Mouse (Mus musculus) liver, embryonic 16.5 days (tissue): ENCODE data around the gene Mafg. TPM values are rescaled to one million over a fixed set of nuclear protein-coding genes. Genes with fewer than 3 reads are reported as not detected.

Experiments
- ATAC-seq: fragments of 200-750 bp; cut with Nextera tagmentation; 2 replicates; pipeline ENCODE4 v1.8.0; 2017; ENCODE audit warnings: low read depth, mild to moderate bottlenecking, moderate number of reproducible peaks, moderate library complexity
- H3K27ac ChIP-seq: fragments of 300-500 bp; sonication (generic); 2 replicates; pipeline ENCODE4 v1.5.1; 2014; ENCODE audit warnings: mild to moderate bottlenecking, low read length
- H3K27me3 ChIP-seq: fragments of 300-500 bp; sonication (generic); 2 replicates; pipeline ENCODE4 v1.6.1; 2014; ENCODE audit warnings: low read depth, low read length, mixed read lengths; ENCODE audit not compliant: control insufficient read depth, insufficient read depth
- H3K36me3 ChIP-seq: fragments of 300-500 bp; sonication (generic); 2 replicates; pipeline ENCODE4 v1.6.1; 2014; ENCODE audit warnings: mild to moderate bottlenecking; ENCODE audit not compliant: control insufficient read depth, insufficient read depth
- H3K4me1 ChIP-seq: fragments of 300-500 bp; sonication (generic); 2 replicates; pipeline ENCODE4 v1.6.1; 2014; ENCODE audit warnings: low read depth, low read length, mixed read lengths; ENCODE audit not compliant: control insufficient read depth
- H3K4me2 ChIP-seq: fragments of 300-500 bp; sonication (generic); 2 replicates; pipeline ENCODE4 v1.6.1; 2014; ENCODE audit warnings: low read depth, low read length, mixed read lengths
- H3K4me3 ChIP-seq: fragments of 300-500 bp; sonication (generic); 2 replicates; pipeline ENCODE4 v1.5.1; 2014; ENCODE audit warnings: low read depth, mild to moderate bottlenecking, low read length
- H3K9ac ChIP-seq: fragments of 300-500 bp; sonication (generic); 2 replicates; pipeline ENCODE4 v1.6.1; 2014; ENCODE audit warnings: low read depth, low read length
- H3K9me3 ChIP-seq: fragments of 300-500 bp; sonication (generic); replicated peaks from 2 replicates; pipeline ENCODE4 v1.6.1; 2016; ENCODE audit warnings: low read length; ENCODE audit not compliant: control insufficient read depth
- WGBS: fragments of 180-500 bp; shearing (Covaris S2); extraction: QIAGEN DNeasy Blood & Tissue Kit; methylation state at CpG from one replicate; pipeline ENCODE4 v1.1.7; 2014; ENCODE audit not compliant: insufficient replicate concordance; 5-methylcytosine and 5-hydroxymethylcytosine counted together
- polyA plus RNA-seq: library from polyadenylated mRNA; unstranded; fragments of >200 nt; fragmentation: Nextera tagmentation; extraction: Ambion mirVana; gene quantifications from 2 replicates; pipeline ENCODE4 v1.2.1, GENCODE M21; 2015

Gene Mafg
- polyA plus RNA-seq, 1 experiment from 2014 or later = 30.9 TPM

DNA sequence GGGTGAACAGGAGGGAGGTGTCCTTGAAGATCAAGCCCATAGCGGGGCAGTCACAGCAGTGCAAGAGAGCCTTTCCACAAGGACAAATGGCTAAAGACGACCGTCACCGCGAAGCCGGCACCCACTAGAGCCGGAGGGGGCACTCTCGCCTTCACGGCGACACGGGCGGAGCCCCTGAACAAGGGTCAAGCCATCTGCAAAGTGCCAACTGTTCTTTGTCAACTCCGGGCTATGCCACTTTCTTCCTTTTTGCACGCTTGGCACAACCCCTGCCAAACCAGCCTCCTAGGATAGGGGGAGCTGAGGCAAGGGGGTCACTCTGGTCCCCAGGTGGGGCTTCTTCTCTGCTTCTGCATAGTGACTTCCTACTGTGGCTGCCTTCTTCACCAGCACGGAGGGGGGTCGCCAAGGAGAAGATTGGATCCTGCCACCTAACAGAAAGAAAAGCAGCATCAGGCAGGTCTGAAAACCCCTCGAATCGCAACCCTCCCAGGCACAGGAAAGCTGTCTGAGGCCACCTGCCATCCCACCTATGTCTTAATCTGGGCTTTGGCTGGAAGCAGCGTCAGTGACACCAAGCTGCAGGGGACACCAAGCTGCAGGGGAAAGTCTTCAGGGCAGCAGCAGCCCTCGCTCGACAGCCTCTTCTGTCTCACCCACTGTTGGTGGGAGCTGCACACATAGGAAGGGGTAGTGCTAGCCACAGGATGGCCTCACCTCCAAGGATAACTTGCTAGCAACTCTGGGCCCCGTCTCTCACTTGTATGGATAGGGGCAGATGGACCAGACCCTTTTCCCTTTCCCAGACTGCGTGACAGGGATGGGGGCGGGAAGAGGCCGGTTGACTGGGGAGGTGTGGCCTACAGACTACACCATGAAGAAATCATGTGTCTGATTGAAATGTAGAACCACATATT, 14.5 kb downstream of the Mafg start:
- Histone ChIP-seq H3K9ac (no peak overlapping the region; the same call in 1 of the 2 replicates), H3K9me3 (no peaks in the 10 kb centered on the region), H3K4me1 (peaks cover 38% of the 10 kb centered on the region), H3K36me3 (peaks cover 47% of the 10 kb centered on the region), H3K4me2 (no peak overlapping the region), H3K27ac (peak overlapping the region; percentile 82), H3K27me3 (no peaks in the 10 kb centered on the region), H3K4me3 (no peak overlapping the region)
- 88% methylated on average over 25 of the region's 25 CpGs for WGBS
- no peak for ATAC-seq

DNA sequence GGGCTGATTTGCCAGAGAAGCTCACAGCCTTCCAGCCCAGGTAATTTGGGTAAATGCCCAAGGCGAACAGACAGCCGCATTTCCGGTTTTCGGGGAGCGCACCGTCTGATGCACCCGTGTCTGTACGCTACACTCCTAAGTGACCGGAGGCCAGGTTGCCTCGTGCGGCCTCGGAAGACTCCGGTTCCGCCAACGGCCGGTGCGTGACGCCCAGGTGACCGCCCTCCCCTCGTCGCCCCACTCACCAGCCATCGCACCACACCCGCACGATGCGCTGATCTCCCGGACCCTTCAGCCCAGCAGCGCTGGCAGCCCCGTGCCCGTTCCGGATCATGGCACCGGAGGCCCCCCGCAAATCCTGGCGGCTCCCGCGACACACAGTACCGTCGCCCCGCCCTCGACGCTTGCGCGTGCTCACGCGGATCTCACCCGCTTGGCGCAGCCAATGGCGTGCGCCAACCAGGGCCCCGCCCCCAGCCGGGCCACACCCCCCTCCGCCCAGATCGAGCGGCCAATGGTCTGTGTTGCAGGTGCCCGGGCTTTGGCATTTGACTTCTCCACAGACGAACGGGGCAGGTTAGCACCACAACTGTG, 15.8 kb downstream of the Mafg start, which contains the start of gene Pcyt2:
Gene Pcyt2, minus strand, starts transcription at position 418 of the 594 bp plus-strand sequence.
- peaks cover 48% of the 10 kb centered on the region for H3K36me3 ChIP-seq
- H3K9ac ChIP-seq = peak within 1 kb of the TSS; percentile 78
- H3K4me1 ChIP-seq = peaks cover 32% of the 10 kb centered on the region
- no peaks in the 10 kb centered on the region for H3K9me3 ChIP-seq
- H3K4me3 ChIP-seq = peak within 1 kb of the TSS; percentile 88
- peak within 1 kb of the TSS; percentile 86 for H3K27ac ChIP-seq
- ATAC-seq = peak; percentile 97
- under 1% methylated on average over 56 of the region's 56 CpGs for WGBS
- peak within 1 kb of the TSS; percentile 90 for H3K4me2 ChIP-seq
- no peaks in the 10 kb centered on the region for H3K27me3 ChIP-seq

DNA sequence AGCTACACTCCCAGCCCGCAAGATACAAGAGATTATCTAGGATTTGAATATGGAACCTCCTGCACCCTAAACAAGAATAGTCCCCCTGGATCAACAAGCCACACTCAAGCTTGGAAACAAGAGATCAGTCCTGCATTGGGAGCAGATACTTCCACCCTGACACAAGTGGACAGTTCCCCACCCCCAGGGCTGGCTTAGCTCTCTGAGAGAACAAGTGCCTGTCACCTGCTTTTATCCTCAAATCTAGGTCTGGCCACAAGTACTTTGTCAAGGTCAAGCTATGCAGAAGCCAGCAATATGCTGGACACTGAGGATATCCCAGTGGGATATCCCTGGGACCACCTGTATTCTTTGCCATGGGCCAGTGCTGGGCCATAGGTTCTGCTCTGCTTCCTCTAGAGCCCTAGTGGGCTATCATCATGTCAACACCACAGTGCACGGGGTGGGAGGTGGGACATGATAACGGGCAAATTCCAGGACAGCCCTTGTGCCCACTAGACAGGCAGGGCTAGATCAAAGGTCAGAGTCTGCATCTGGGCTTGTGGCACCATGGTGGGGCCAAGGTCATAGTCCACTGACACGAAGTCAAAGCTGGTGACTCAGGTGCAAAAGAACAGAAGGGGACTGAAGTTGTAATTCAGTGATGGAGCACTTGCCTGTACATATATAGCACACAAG, 16.6 kb downstream of the Mafg start:
- Histone ChIP-seq H3K9ac (peak overlapping the region; percentile 78), H3K36me3 (peaks cover 48% of the 10 kb centered on the region), H3K27me3 (no peaks in the 10 kb centered on the region), H3K4me3 (peak overlapping the region; percentile 88), H3K4me1 (peaks cover 32% of the 10 kb centered on the region), H3K27ac (peak overlapping the region; percentile 86), H3K4me2 (peak overlapping the region; percentile 90), H3K9me3 (no peaks in the 10 kb centered on the region)
- WGBS = 32% methylated on average over 4 of the region's 4 CpGs
- peak; percentile 15 for ATAC-seq

DNA sequence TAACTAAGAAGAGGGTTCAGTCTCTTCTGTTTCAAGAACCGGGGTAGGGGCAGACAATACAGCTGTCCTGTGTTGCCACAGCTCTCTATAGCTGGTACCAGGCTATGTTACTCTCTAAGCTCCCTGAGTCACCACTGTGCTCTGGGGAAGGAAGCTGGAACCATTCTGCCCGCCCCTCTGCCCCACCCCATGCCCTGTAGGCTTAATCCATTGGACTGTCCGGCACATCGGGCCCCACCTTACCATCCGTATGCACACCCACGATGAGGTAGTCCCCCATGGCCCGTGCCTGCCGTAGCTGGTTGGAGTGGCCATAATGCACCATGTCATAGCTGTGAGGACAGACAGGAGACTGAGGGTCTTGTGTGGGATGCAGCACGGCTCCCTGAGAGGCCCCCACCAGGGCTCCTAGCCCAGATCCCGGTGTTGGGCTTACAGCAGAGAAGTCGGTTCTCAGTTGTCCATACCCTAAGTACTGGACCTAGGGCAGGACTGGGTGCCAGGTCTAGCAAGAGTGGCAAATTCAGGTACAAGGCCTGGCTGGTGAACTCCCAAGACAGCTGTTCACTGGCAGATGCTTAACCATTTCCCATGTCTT, 17.7 kb downstream of the Mafg start:
- no peak overlapping the region; the same call in 1 of the 2 replicates for H3K27ac ChIP-seq
- peak overlapping the region; percentile 16 for H3K4me3 ChIP-seq
- H3K4me2 ChIP-seq = peak overlapping the region; percentile 90
- peaks cover 32% of the 10 kb centered on the region for H3K4me1 ChIP-seq
- ATAC-seq = no peak
- H3K9me3 ChIP-seq = no peaks in the 10 kb centered on the region
- H3K9ac ChIP-seq = peak overlapping the region; percentile 28; the same call in 1 of the 2 replicates
- no peaks in the 10 kb centered on the region for H3K27me3 ChIP-seq
- WGBS = 77% methylated on average over 11 of the region's 11 CpGs
- peaks cover 46% of the 10 kb centered on the region for H3K36me3 ChIP-seq

DNA sequence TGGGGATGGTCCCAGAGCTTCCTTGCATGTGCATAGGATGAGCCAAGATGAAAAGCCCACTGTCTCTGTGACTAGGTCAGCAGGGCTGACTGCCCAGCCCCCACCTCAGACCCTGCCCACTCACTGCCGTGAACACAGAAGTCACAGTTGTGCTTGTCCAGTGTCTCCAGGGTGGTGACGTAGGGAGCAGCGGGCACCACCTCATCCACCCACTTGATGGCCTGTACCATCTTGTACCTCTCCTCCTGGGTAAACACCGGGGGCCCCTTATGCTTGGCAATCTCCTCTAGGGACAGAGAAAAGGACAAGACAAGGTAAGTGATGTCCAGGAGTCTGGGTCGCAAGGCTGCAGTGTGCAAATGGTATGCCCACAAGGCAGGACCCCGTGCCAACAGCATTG, 18.2 kb downstream of the Mafg start:
- H3K4me2 ChIP-seq = no peak overlapping the region

DNA sequence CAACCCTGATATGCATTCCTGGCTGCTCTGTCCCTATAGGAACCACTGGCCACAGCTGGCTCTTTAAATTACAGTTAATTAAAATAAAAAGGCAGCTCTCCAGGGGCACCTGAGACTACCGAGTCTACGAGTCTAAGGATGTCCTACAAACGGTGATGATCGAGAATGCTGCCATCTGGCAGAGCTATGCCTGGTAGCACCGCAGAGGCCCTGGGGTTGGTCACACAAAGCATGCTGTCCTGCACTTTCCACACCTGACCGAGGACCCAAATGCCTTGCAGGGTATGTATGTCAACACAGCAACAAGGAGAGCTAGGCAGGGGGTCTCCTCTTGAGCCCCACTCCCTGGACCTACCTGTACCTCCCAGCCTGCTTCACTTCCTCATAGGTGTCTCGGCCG, 19.4 kb downstream of the Mafg start:
- Histone ChIP-seq H3K4me3 (no peak overlapping the region), H3K36me3 (peaks cover 29% of the 10 kb centered on the region)

More for the DNA sequence above, 18.2 kb downstream of the Mafg start:
- no peak overlapping the region for H3K4me3 ChIP-seq
- 85% methylated on average over 6 of the region's 6 CpGs for WGBS
- no peak for ATAC-seq
- H3K27me3 ChIP-seq = no peaks in the 10 kb centered on the region
- no peak overlapping the region for H3K9ac ChIP-seq
- no peak overlapping the region for H3K27ac ChIP-seq
- H3K4me1 ChIP-seq = peaks cover 32% of the 10 kb centered on the region
- no peaks in the 10 kb centered on the region for H3K9me3 ChIP-seq
- H3K36me3 ChIP-seq = peaks cover 40% of the 10 kb centered on the region

DNA sequence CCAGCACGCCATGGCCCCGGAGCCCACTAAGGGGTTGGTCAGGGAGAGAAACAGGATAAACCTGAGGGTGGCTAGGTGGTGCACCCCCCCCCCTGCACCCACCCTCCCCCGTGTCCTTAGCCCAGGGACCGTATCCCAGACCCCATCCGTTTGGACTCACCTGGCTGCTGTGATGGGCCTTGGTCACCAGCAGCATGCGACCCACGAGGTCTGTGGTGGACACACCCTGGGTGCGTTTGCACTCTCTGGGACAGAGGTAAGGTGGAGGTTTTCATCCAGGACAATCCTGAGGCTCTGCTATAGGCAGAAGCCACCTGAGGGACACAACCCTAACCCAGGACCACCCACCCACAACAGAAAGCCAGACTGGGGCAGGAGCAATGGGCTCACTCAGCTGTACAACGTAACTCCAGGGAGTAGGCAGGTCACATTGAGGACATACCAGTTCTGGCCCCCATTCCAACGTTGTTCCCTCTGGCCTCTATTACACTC, 19.9 kb downstream of the Mafg start:
- ATAC-seq = no peak
- 83% methylated on average over 10 of the region's 10 CpGs for WGBS
- Histone ChIP-seq H3K4me3 (no peak overlapping the region), H3K9me3 (no peaks in the 10 kb centered on the region), H3K9ac (no peak overlapping the region), H3K4me2 (no peak overlapping the region), H3K36me3 (peaks cover 24% of the 10 kb centered on the region), H3K4me1 (peaks cover 37% of the 10 kb centered on the region), H3K27ac (no peak overlapping the region), H3K27me3 (peaks cover 1% of the 10 kb centered on the region)

More for the DNA sequence above, 19.4 kb downstream of the Mafg start:
- Histone ChIP-seq H3K9ac (no peak overlapping the region), H3K9me3 (no peaks in the 10 kb centered on the region), H3K4me1 (peaks cover 40% of the 10 kb centered on the region), H3K4me2 (no peak overlapping the region), H3K27ac (no peak overlapping the region), H3K27me3 (no peaks in the 10 kb centered on the region)
- WGBS = 83% methylated on average over 8 of the region's 8 CpGs
- ATAC-seq = no peak

DNA sequence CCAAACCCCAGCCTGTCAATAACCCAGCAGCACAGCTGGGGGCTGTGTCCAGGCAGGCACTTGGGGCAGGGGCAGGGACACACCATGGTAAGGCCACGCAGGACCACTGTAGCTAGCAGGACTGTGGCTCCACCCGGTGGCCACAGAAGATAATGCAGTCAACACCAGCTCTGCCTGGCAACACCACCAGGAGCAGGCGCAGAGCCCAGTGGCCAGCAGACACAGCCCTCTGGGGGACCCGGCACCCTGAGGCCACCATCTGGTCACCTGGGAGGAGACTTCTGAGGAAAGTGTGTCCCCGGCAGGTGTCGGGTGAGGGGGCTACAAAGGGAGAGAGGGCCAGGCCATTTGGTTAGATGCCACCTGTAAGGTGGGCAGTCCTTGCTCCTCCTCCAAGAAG, 20.6 kb downstream of the Mafg start:
- H3K4me3 ChIP-seq = no peak overlapping the region
- H3K4me2 ChIP-seq = no peak overlapping the region
- no peak overlapping the region for H3K9ac ChIP-seq
- no peak overlapping the region for H3K27ac ChIP-seq
- peaks cover 30% of the 10 kb centered on the region for H3K4me1 ChIP-seq
- WGBS = 34% methylated on average over 6 of the region's 6 CpGs
- ATAC-seq = 0 out of 2 replicates have a peak, but pooled peaks have one; percentile 9
- H3K9me3 ChIP-seq = no peaks in the 10 kb centered on the region
- H3K36me3 ChIP-seq = peaks cover 19% of the 10 kb centered on the region
- H3K27me3 ChIP-seq = peaks cover 5% of the 10 kb centered on the region
